In the genomic region with DNA sequence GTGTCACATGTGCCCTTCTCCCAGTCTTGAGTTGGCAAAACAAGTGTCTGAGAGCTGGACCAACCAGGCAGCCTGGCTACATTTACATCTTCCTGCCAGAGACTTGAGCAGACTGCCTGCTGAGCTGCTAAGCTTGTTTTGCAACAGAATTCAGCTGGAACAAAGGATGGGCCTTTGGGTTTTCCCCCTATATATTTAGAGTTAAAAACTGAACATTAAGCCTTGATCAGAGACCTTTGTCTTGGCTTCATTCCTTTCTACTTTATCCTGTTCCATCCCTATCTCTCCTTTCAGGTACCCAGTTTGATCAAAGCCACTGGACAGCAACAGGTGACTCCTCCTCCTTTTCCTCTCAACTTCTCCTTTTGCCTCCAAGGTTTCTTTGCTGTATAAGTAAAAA, we compare ENCODE assay signal across 26 mouse cellular contexts.
"Had no signal": no experiment of that assay in that cellular context is flagged by ENCODE, and none has a peak within 500 bp of the region (broad histone marks: within the 10 kb centered on the region; RNA-seq: fewer than 3 reads in every experiment).

No protein-coding gene starts in this region.

- H3K4me3 ChIP-seq: heart, adult 2 months; heart, embryonic 13.5 days; heart, embryonic 15.5 days; hindbrain, embryonic 13.5 days; hindbrain, embryonic 15.5 days; layer of hippocampus, adult 2 months; left cerebral cortex, adult 2 months; limb, embryonic 10.5 days; limb, embryonic 12.5 days; liver, embryonic 13.5 days; liver, embryonic 15.5 days had no signal

- H3K9me3 ChIP-seq: heart, embryonic 13.5 days; heart, embryonic 15.5 days; hindbrain, embryonic 13.5 days; hindbrain, embryonic 15.5 days; limb, embryonic 10.5 days; limb, embryonic 12.5 days; liver, embryonic 13.5 days; liver, embryonic 15.5 days had no signal

- H3K27ac ChIP-seq: heart, adult 2 months; heart, embryonic 13.5 days; heart, embryonic 15.5 days; hindbrain, embryonic 13.5 days; hindbrain, embryonic 15.5 days; hindbrain, postnatal 0 days; layer of hippocampus, adult 2 months; left cerebral cortex, adult 2 months; limb, embryonic 10.5 days; limb, embryonic 12.5 days; liver, embryonic 13.5 days; liver, embryonic 15.5 days had no signal

- H3K4me2 ChIP-seq: heart, embryonic 11.5 days; heart, embryonic 13.5 days; heart, embryonic 15.5 days; hindbrain, embryonic 13.5 days; hindbrain, embryonic 15.5 days; limb, embryonic 12.5 days; liver, embryonic 11.5 days; liver, embryonic 13.5 days; liver, embryonic 15.5 days had no signal

- DNase-seq: gastrocnemius, postnatal 14 days; gastrocnemius, postnatal 36 days; heart, adult 11 months; heart, adult 2 months; heart, postnatal 14 days; heart, postnatal 36 days; kidney, adult 18-20 months; kidney, adult 8-10 months; kidney, postnatal 10 days; kidney, postnatal 25 days; kidney, postnatal 4 days; liver; liver, embryonic 13.5 days had no signal

- H3K4me1 ChIP-seq: heart, embryonic 13.5 days; heart, embryonic 15.5 days; hindbrain, embryonic 13.5 days; hindbrain, embryonic 15.5 days; limb, embryonic 10.5 days; limb, embryonic 12.5 days; liver, embryonic 13.5 days; liver, embryonic 15.5 days had no signal

- ATAC-seq: hindbrain, postnatal 0 days; intestine, postnatal 0 days had no signal

- H3K27me3 ChIP-seq: heart, embryonic 13.5 days; heart, embryonic 15.5 days; hindbrain, embryonic 13.5 days; hindbrain, embryonic 15.5 days; limb, embryonic 12.5 days; liver, embryonic 13.5 days; liver, embryonic 15.5 days had no signal

- H3K36me3 ChIP-seq: heart, embryonic 13.5 days; heart, embryonic 15.5 days; hindbrain, embryonic 13.5 days; hindbrain, embryonic 15.5 days; limb, embryonic 10.5 days; limb, embryonic 12.5 days; liver, embryonic 13.5 days; liver, embryonic 15.5 days had no signal

- H3K9ac ChIP-seq: heart, embryonic 13.5 days; heart, embryonic 15.5 days; hindbrain, embryonic 13.5 days; hindbrain, embryonic 15.5 days; limb, embryonic 12.5 days; liver, embryonic 13.5 days; liver, embryonic 15.5 days had no signal
